Mouse (Mus musculus) embryonic fibroblast, embryonic 13.5 days (primary cell): ENCODE data around the gene Camta1.
A peak's percentile ranks its signal among the peaks of the same experiment; 100 is the strongest.

Experiments used
- CTCF ChIP-seq: IDR thresholded peaks from 2 replicates; pipeline ENCODE4 v1.5.1; 2011; ENCODE audit warnings: mild to moderate bottlenecking, control low read depth, low read length, moderate library complexity, borderline replicate concordance; ENCODE audit not compliant: insufficient read depth
- POLR2A ChIP-seq: IDR thresholded peaks from 2 replicates; pipeline ENCODE4 v1.6.1; 2011; ENCODE audit warnings: low read depth, mild to moderate bottlenecking, control low read depth, low read length, moderate library complexity

DNA sequence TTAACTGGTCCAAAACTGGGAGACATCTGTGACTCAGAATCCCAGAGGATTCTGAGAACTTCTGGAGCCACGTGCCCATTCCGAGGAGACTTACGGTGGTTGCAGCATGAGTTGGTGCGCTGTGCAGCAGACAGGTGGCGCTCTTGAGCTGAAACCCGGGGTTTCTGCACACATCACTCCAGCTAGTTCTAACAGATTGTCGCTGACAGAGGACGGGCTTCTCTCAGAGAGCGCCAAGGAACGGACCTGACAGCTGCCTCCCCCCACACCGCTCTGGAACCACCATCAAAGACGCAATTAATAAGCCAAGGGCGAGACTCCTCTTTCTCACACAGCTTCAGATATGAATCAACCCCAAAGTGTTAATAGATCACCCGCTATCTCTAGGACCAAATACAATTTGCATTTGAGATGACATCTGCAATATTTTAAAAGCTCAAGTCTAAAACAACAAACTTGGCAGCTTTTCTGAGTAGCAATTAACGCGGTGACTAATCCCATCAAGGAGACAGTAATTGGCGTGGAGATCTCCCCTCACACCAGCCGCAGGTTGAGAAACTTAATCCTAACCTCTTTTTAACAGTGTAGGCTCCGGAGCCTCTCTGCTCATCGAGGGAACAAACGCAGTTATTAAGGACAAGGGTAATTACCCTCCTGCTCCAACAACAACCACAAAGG is 378.2 kb downstream of the Camta1 start:
- TF ChIP-seq CTCF: peak; percentile 80; the same call in 1 of the 2 replicates
- no peak for TF ChIP-seq POLR2A
